Mouse (Mus musculus): ENCODE measurements around the gene Slc7a4. TPM values are rescaled to one million over a fixed set of nuclear protein-coding genes. Genes with fewer than 3 reads are reported as not detected.
"Not testable (repeated sequence)": the region's sequence is repeated elsewhere in the genome, so short reads cannot be mapped to it uniquely, and the experiment has no call there.

The Slc7a4 gene
- total and polyA plus RNA-seq, 2 experiments from 2014 or later: 7.4 to 33.4 TPM

DNA sequence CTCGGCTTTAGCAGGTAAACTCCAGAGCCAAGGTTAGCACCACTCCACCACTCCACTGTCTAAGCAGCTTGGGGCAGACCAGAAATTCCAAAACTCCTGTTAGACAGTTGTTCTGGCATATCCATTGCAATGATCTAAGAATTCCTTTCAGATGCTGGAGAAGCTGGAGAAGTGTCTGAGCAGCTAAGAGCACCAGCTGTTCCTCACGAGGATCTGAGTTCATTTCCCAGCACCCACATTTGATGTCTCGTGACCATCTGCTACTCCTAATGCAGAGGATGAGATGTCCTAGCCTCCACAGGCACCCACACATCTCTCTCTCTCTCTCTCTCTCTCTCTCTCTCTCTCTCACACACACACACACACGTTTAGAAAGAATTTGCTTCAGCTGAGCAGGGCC lies 26.1 kb downstream of the Slc7a4 start:
- H3K27me3 ChIP-seq (ENCODE audit: control insufficient read depth, insufficient read depth, low read length): 0 out of 2 replicates have a peak, but pooled peaks cover 6% of the 10 kb centered on the region
- H3K4me2 ChIP-seq (ENCODE audit: low read depth, low read length): no peak overlapping the region
- DNase-seq (ENCODE audit: low spot score): no peak
- 52% methylated on average over 4 of the region's 4 CpGs for WGBS
- peaks cover 26% of the 10 kb centered on the region for H3K4me1 ChIP-seq (ENCODE audit: control insufficient read depth, insufficient read depth)
- TF ChIP-seq CTCF (IDR thresholded peaks at IDR 0.05; ENCODE audit: low read depth): no peak
- no peak for TF ChIP-seq EP300 (IDR thresholded peaks at IDR 0.05; ENCODE audit: low read depth)
- ATAC-seq (ENCODE audit: insufficient read depth, low read depth): no peak
- H3K27ac ChIP-seq (ENCODE audit: low read depth): no peak overlapping the region
- no peaks in the 10 kb centered on the region for H3K36me3 ChIP-seq (replicated peaks; ENCODE audit: control insufficient read depth, insufficient read depth, low read length)
- no peak overlapping the region for H3K4me3 ChIP-seq (ENCODE audit: low read depth, low read length)
- no peak overlapping the region for H3K9ac ChIP-seq (replicated peaks; ENCODE audit: low read depth, low read length)
- no peaks in the 10 kb centered on the region for H3K9me3 ChIP-seq (replicated peaks; ENCODE audit: control insufficient read depth, low read length)

DNA sequence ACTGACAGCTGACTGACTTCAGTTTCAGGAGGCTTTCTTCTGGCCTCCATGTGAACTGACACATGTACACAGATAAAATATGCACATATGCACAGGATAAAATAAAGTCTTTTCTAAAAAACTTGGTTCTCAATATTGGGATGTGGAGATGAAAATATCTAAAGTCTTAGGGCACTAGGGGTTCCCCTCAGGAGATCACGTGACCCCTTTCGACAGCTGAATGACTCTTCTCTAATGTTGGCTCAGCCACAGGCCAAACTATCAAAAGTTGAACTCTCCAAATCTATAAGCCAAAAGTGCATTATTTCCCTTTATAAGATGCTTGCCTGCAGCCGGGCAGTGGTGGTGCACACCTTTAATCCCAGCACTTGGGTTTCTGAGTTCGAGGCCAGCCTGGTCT lies 26.8 kb downstream of the Slc7a4 start:
- 82% methylated on average over 4 of the region's 4 CpGs for WGBS
- DNase-seq (ENCODE audit: low spot score) (no peak), ATAC-seq (ENCODE audit: insufficient read depth, low read depth) (no peak)
- H3K27ac ChIP-seq (ENCODE audit: low read depth): no peak overlapping the region
- TF ChIP-seq EP300 (IDR thresholded peaks at IDR 0.05; ENCODE audit: low read depth) (no peak), CTCF (IDR thresholded peaks at IDR 0.05; ENCODE audit: low read depth) (no peak)
- H3K4me3 ChIP-seq (ENCODE audit: low read depth, low read length): no peak overlapping the region
- H3K36me3 ChIP-seq (replicated peaks; ENCODE audit: control insufficient read depth, insufficient read depth, low read length): no peaks in the 10 kb centered on the region
- H3K4me2 ChIP-seq (ENCODE audit: low read depth, low read length): no peak overlapping the region
- H3K4me1 ChIP-seq (ENCODE audit: control insufficient read depth, insufficient read depth): peaks cover 21% of the 10 kb centered on the region
- no peaks in the 10 kb centered on the region for H3K9me3 ChIP-seq (replicated peaks; ENCODE audit: control insufficient read depth, low read length)
- no peak overlapping the region for H3K9ac ChIP-seq (replicated peaks; ENCODE audit: low read depth, low read length)
- 0 out of 2 replicates have a peak, but pooled peaks cover 6% of the 10 kb centered on the region for H3K27me3 ChIP-seq (ENCODE audit: control insufficient read depth, insufficient read depth, low read length)

DNA sequence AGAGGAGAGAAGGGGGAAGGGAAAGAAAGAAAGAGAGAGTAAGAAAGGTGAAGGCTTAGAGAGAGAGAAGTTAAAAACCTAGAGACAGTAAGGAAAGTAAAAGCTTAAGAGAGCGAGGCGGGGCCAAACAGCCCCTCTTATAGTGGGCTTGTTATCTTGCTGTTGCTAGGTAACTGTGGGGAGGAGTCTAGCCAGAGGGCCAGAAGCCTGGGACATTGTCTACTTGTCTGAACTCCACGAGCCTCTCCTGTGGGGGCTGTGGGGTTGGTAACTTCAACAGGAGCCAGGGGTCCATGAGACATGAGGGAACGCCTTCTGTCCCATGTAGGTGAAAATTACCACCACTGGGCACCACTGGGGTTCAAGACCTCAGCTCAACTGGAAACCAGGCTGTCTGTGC lies 28.3 kb downstream of the Slc7a4 start:
- ATAC-seq (ENCODE audit: insufficient read depth, low read depth): peak; percentile 37; the same call in 1 of the 2 replicates
- H3K4me3 ChIP-seq (ENCODE audit: low read depth, low read length); H3K9me3 ChIP-seq (replicated peaks; ENCODE audit: control insufficient read depth, low read length); H3K36me3 ChIP-seq (replicated peaks; ENCODE audit: control insufficient read depth, insufficient read depth, low read length); H3K27me3 ChIP-seq (ENCODE audit: control insufficient read depth, insufficient read depth, low read length); DNase-seq (ENCODE audit: low spot score); H3K9ac ChIP-seq (replicated peaks; ENCODE audit: low read depth, low read length): not testable (repeated sequence)
- peaks cover 21% of the 10 kb centered on the region for H3K4me1 ChIP-seq (ENCODE audit: control insufficient read depth, insufficient read depth)
- peak overlapping the region; percentile 49; the same call in 1 of the 2 replicates for H3K4me2 ChIP-seq (ENCODE audit: low read depth, low read length)
- 20% methylated on average over 4 of the region's 4 CpGs for WGBS
- peak overlapping the region; percentile 28; the same call in 1 of the 2 replicates for H3K27ac ChIP-seq (ENCODE audit: low read depth)

DNA sequence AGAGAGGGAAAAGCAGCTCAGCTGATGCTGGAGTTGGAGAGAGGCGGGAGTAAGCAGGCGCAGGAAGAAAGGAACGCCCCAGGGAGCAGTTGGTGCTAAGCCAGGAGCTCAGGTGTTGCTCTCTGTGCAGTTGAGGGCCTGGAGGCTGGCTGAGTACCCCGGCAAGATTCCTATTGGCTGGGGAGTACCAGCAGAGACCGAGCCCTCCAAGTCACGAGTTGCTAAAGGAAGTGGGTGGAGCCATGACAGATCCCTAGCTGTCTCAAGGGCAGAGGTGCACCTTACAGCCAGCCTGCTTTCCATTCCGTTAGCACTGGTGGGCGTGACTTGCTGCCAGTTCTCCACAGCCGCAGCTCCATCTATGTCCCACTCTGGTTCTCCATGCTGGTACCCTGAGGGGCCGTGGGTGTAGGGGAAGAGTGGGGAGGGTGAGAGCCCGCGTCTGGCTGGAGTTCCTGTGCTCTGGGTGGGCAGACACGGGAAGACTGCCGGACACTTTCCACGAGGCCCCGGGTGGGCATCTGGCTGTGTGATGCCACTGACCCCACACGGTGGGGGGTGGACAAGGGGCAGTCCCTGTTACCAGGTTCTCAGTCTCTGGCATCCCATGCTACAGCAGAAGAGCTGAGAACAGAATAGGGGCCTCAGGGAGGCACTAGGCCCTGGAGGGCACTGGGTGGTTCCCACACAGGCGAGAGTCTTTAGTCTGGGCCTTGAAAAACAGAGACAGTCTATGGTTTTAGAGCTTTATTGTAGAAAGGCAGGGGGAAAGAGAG lies 28.9 kb downstream of the Slc7a4 start:
- peak; percentile 69 for DNase-seq (ENCODE audit: low spot score)

DNA sequence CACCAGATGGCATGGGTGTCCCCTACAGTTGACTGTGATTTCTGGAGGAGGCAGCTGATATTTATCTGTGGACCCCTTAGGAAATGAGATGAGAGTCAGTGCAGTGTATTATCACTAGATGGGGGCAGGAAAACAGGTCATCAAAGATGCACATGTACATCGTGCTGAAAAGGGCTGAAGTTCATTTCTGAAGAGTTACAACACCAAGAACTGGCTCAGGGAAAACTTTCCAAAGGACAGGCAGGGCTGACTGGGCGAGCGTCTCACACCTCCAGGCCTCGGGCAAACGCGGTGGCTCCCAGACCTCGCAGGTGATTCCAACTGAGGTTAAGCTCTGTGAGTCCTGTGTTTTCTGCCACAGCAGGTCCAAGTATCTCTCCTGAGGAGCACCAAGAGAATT lies 30.2 kb downstream of the Slc7a4 start:
- no peak overlapping the region for H3K9ac ChIP-seq (replicated peaks; ENCODE audit: low read depth, low read length)
- H3K4me1 ChIP-seq (ENCODE audit: control insufficient read depth, insufficient read depth): peaks cover 17% of the 10 kb centered on the region
- no peaks in the 10 kb centered on the region for H3K36me3 ChIP-seq (replicated peaks; ENCODE audit: control insufficient read depth, insufficient read depth, low read length)
- DNase-seq (ENCODE audit: low spot score) (no peak), ATAC-seq (ENCODE audit: insufficient read depth, low read depth) (no peak)
- no peak overlapping the region for H3K4me2 ChIP-seq (ENCODE audit: low read depth, low read length)
- 69% methylated on average over 7 of the region's 7 CpGs for WGBS
- H3K4me3 ChIP-seq (ENCODE audit: low read depth, low read length): no peak overlapping the region
- no peak overlapping the region for H3K27ac ChIP-seq (ENCODE audit: low read depth)
- no peaks in the 10 kb centered on the region for H3K27me3 ChIP-seq (ENCODE audit: control insufficient read depth, insufficient read depth, low read length)
- TF ChIP-seq EP300 (IDR thresholded peaks at IDR 0.05; ENCODE audit: low read depth): no peak
- no peak for TF ChIP-seq CTCF (IDR thresholded peaks at IDR 0.05; ENCODE audit: low read depth)
- no peaks in the 10 kb centered on the region for H3K9me3 ChIP-seq (replicated peaks; ENCODE audit: control insufficient read depth, low read length)

More for the DNA sequence above, 28.9 kb downstream of the Slc7a4 start:
- 8% methylated on average over 18 of the region's 18 CpGs for WGBS
- Histone ChIP-seq H3K4me2 (ENCODE audit: low read depth, low read length) (peak overlapping the region; percentile 49), H3K9me3 (replicated peaks; ENCODE audit: control insufficient read depth, low read length) (no peaks in the 10 kb centered on the region), H3K9ac (replicated peaks; ENCODE audit: low read depth, low read length) (0 out of 2 replicates have a peak overlapping the region, but pooled peaks have one; percentile 5), H3K4me3 (ENCODE audit: low read depth, low read length) (peak overlapping the region; percentile 10), H3K36me3 (replicated peaks; ENCODE audit: control insufficient read depth, insufficient read depth, low read length) (no peaks in the 10 kb centered on the region), H3K27ac (ENCODE audit: low read depth) (peak overlapping the region; percentile 28; the same call in 1 of the 2 replicates), H3K4me1 (ENCODE audit: control insufficient read depth, insufficient read depth) (peaks cover 21% of the 10 kb centered on the region), H3K27me3 (ENCODE audit: control insufficient read depth, insufficient read depth, low read length) (no peaks in the 10 kb centered on the region)
- TF ChIP-seq CTCF (IDR thresholded peaks at IDR 0.05; ENCODE audit: low read depth): no peak
- TF ChIP-seq EP300 (IDR thresholded peaks at IDR 0.05; ENCODE audit: low read depth): no peak
- peak; percentile 70 for ATAC-seq (ENCODE audit: insufficient read depth, low read depth)

Measured in heart, postnatal 0 days (tissue).